Mouse (Mus musculus) embryo, embryonic 11.5 days (tissue): ENCODE data around the gene Ccdc78.
A peak's percentile ranks its signal among the peaks of the same experiment; 100 is the strongest.
"Not testable (repeated sequence)": the region's sequence is repeated elsewhere in the genome, so short reads cannot be mapped to it uniquely, and the experiment has no call there.

Experiments
- DNase-seq: peaks from one replicate; pipeline ENCODE4 v3.0.0-alpha.2; 2012; ENCODE audit warnings: low read depth, low spot score

Ccdc78 gene

DNA sequence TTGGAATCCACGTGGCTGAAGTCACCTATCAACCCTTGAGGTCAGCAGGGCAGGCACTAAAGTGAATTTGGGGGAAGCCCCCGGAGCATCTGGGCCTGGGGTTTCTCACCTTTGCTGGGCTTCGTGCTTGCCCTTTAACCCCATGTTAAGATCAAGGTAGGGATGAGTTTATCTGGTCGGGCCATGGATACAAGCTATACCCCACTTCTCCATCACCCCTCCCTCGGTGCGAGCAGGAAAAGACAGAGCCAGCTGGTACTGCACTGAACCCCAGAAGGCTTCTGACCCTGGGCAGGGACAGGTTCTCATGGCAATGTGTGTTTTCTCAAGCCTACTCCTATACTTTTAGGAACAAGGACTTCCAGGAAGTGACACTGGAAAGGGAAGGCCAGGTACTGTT is 5.0 kb upstream of the Ccdc78 start:
- no peak for DNase-seq

DNA sequence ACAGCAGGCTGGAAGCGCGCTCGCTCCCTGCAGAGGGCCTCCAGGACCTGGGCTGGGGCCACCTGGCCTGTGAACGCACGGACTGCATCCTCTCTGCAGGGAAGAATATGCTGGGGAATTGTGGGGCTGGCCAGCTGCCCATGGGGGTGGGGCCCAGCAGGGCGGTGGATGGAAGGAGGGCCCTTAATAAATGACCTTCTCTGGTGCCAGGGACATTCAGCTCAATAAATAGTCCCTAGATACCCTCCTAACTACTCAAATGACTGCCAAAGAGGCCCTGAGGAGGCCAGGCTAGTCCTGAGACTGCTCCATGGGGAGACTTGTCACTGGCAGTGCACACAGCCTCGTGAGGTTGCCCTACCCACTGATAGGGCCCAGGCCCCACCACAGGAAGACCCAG is 3.3 kb upstream of the Ccdc78 start:
- DNase-seq: no peak

DNA sequence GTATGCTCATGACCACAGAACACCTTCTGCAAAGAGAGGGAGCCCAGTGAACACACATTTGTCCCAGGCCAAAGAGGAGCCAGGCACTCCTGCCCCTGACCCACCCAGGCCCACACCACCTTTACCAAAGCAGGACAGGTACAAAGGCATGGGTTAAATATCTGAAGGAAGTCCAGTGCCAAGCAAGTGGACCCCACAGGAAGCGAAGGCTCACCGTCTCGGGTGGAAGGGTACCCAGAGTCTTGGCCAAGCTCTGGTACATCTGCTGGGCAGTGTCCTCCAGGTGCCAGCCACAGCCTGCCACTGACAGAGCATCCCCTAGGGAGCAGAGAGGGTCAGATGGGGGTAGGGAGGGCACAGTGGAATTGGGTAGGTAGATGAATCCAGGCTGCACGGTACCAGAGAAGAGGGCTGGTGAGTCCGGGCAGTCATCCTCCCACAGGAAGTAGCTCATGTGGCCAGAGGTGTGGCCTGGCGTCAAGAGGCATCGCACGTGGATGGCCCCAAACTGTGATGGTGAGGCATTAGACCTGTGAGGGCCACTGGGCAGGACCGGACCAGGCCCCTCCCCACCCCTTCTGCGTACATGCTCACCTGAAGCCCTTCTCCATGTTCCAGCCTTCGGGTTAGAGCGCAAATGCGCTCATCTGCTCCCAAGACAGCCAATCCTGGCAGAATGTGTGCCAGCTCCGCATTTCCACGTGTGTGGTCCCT is 2.4 kb upstream of the Ccdc78 start:
- no peak for DNase-seq

DNA sequence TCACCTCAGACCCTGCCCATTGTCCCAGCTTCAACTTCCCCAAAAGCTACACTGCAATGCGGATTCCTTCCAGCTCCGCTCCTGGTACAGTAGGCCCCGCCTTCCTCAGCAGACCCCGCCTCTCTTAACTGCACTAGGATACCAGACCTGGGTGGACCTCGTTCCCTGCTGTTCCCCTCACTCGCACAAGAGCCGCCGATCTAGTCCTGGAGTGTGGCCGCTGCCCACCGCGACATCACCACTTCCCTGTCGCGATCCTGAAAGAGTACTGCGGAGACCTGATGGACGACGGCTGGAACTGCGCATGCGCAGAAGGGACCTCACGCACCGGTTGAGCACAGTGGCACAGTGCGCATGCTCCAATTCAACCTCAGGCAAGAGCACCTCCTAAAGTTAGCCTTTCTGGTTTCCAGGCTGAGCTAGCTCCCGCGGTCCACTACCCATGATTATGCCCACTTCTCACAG is 1.1 kb upstream of the Ccdc78 start, which contains the start of gene Haghl:
Gene Haghl (minus strand): TSS at position 393 of the 465 bp plus-strand sequence.
- DNase-seq: peak; percentile 98

DNA sequence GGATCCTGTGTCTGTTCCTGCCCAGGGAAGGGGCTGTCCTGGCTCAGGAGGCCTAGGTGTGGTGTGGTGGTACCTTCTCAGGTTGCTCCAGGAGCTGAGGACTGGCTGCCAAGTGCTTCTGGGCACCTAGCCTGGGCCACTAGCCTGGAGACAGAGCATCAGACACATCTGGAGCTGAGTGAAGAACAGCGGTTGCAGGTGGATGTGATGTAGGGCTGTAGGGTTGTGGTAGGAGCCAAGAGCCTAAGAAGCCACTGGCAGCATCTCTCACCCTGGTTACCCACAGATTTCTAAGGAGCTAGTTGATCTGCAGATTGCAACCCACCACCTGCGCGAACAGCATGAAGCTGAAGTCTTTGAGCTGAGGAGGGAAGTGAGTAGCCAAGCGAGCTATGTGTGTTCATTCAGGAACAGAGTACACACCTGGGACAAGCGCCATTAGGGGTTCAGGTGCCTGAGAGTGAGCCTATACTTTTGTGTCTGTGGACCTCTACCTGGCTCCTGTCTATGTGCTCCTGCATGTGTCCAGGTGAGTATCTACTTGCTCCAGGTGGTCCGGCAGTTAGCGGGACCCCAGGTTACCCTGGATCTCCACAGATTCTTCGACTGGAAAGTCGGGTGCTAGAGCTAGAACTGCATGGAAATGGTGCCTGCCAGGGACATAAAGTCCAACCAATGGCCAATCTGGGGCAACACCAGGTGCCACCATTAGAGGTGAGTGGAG is 563 bp downstream of the Ccdc78 start:
- no peak for DNase-seq

DNA sequence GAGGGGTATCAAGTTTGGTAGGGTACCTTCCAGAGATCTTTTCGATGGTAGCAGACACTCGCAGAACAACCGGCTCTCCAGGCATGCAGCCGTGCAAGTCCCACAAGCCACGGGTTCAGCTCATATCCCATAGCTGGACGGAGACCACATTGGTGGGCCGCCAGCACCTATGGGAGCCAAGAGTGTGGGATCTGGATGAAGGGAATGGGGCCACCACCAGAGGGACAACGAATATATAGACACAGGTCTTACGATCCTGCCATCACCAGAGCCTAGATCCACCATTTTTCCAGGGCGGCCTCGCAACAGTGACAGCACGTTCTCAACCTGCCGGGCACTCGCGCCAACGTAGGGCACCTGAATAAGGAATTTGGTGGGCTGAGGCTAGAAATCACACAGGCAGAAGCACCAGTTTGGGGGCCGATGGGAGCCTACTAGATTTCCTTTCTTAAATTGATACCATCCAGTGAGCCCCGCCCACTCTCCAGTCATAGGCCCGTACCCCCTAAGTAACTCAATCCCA is 5.0 kb downstream of the Ccdc78 start:
- DNase-seq: no peak

DNA sequence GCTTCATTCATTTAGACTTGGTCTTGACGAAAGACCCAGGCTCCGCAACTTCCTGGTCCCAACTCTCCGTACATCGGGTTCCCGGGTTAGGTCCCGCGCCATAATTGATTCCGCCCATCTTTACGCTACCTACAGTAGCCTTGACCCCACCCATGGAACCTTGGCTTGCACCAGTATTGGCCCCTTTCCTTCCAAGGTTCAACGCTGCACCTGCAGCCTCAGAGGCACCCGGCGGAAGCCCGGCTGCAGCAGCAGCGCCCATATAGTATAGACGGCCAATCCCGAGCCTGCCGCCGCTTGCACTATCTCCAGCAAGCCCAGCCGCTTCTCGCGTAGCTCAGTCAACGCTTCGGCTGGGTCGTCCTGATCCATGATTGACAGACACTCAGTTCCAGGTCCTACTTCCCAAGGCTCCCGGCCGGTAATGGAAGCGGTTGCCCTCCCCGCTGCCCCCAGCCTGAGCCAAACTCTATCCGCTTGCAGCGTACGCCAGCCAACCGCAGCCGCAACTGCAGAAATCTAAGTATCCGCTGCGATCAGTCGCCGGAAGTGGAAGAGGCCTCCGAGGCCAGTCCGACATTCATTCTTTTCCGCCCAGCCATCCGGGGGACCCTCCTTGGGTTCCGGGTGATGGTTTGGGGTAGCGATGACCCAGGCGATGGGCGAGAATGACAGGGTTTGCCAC is 5.6 kb downstream of the Ccdc78 start:
- peak; percentile 69 for DNase-seq

DNA sequence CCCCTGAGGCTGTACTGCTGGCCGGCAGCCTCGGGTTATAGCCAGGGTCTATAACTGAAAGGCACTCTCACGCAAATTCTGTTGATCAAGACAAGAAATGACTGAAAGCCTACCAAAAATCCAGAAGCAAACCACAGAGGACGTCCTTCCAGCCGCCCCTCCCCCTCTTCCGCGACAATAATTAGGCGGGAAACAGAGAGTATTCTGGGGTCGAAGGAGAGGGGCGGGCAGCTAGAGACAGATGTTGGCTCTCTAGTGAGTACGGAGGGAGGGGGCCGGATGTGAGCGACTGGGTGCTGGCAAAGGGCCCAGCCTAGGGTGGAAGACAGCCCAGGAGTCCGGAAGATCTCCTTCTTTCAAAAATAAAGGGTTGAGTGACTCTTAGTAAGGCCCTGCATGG is 6.2 kb downstream of the Ccdc78 start, which contains the start of gene Fam173a:
Gene Fam173a (minus strand): TSS at position 287 of the 400 bp plus-strand sequence.
- peak; percentile 42 for DNase-seq

DNA sequence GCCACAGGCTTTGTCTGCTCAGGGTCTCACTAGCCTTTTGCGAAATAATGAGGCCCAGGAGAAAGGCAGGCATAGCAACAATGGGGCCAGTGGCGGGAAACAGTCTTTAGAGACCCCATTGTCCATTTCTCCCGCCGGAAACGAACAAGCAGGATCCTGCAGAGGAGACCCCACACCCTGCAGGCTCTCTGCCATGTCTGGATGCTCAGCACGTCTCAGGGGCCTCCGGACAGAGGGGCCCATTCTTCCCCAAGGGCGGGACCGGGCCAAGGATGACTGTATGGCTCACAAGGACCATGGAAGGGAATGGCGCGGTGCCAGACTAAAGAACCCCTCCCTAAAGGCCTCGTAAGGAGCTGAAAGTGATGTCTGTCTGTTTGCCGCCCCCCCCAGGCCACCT is 7.8 kb downstream of the Ccdc78 start:
- no peak for DNase-seq

DNA sequence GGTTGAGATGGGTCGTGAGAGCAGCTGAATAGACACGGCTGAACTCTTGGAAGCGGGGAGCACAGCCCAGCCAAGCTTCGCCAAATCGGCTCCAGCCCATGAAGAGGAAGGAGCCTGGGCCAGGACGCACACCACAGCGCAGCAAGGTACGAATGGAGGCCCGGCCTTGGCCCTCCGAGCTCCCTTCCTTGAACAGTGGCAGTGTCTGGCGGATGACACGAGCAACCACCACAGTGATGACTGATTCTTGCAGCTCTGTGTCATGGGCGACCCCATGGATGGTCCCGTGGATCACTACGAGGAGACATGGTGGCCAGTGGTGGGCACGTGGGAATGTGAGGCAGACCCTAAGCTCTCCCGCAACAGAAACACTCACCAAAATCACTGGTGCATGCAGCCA is 8.6 kb downstream of the Ccdc78 start:
- no peak for DNase-seq

DNA sequence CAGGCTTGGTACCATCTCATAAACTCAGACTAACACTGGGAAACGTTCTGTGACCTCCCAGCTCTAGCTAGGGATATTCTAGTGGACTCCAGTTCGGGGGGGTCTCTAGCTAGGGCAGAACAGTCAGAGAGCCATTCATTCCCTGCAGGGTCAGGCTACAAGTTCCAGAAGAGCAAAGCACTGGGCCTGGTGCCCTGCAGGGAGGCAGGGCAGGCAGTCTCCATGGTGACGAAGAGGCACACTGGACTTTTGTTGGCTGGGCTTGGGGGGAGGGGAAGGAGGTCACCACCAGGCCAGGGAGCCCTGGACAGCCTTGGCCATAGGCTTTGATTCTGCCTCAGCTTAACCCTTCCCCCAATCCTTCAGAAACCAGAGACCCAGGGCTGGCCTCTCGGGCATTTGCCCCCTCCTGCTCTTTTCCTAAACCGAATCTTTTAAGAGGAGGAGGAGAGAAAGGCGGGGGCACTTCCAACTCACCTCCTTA is 9.3 kb downstream of the Ccdc78 start, which contains the start of gene AC134908.4:
Gene AC134908.4 (minus strand): TSS at position 51 of the 484 bp plus-strand sequence.
- peak; percentile 58 for DNase-seq

DNA sequence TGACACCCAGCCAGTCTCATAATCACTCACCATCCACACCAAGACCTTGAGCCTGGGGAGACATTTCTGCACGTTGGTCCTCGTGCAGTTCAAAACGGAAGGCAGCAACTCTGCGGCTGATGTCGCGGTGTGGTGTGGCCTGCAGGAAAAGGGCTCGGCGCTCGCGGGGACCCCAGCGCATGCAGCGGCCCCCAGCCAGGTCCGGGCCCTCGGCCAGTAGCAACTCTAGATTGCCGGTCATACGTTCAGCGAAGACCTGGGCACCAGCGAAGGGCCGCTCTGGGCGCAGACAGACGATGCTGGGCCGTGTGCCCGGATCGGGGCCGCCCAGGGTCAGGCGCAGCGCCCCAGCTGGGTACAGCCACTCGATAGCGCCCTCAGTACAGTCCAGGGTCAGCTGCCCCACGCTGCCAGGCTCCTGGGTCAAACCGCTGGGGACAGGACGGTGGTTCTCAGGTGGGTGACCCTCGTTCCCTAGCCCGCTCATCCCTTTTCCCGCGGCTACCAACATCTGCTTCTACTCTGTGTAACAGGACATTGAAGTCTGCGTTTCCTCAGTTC is 9.9 kb downstream of the Ccdc78 start:
- DNase-seq: no peak

DNA sequence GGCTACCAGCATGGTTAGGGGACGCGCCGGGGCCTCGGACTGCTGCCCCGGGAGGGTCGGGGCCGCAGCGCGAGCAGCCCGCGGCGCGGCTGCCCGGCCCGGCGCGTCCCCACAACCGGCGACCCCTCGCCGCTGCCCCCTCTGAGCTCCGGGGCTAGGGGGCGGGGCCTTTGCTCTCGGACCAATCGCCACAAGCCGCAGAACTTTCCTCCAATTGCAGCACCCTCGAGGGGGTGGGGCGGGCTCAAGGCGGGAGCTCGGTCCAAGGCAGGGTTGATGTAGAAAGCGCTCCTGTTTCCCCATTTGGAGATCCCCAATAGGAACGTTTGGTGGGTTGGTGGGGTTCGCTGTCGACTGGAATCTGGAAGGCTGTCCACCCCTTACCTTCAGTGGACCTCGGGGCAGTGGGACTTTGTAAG is 10.6 kb downstream of the Ccdc78 start, which contains the start of gene Metrn:
Gene Metrn (minus strand): TSS at position 186 of the 419 bp plus-strand sequence.
- peak; percentile 83 for DNase-seq

DNA sequence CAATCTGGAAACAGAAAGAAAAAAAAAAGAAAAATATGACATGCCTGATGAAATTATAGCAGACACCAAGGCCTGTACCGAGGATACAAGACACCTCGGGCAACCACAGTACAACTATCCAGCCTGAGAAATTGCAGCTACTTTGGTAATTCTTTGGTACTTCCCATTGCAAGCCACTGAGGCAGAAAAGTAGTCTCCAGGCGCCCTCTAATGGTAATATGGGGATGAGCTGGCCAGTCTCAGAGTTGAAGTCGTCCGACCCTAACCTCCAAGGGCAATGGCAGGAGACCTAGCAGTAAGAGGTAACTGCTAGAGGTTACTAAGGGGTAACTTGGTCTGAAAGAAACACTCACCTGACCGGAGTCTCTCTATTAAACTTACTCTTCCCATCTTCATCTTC is 14.6 kb downstream of the Ccdc78 start:
- peak; percentile 56 for DNase-seq

DNA sequence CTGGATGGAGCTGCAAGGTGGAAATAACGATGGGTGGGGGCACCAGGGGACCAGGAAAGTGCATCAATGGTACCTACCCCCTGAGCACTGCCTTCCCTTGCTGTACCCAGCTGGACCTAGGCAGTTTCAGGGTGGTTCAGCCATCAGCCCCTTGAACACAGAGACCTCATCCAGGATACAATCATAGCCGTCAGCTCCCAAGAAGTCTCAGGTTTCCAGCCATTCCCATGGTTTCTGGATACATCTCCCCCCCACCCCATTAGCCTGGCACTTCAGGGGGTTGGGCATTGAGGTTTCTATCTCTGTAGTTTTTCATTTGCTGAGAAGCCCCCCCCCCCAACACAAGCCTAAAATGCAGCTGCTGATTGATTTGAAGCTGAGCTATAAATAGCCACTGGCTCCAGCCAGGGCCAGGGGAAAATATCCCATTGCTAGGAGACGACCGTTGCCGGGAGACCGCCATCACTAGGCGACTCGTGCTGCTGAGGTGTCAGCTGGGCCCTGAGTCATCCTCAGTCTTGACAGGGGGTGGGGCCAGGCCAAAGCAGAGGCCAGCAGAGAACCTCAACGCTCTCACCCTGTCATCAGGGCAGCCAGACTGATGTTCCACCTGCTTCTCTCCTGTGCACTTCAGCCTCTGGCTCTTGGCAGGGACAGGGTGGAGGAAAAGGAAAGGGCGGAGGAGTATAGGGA is 16.6 kb downstream of the Ccdc78 start:
- peak; percentile 59 for DNase-seq

DNA sequence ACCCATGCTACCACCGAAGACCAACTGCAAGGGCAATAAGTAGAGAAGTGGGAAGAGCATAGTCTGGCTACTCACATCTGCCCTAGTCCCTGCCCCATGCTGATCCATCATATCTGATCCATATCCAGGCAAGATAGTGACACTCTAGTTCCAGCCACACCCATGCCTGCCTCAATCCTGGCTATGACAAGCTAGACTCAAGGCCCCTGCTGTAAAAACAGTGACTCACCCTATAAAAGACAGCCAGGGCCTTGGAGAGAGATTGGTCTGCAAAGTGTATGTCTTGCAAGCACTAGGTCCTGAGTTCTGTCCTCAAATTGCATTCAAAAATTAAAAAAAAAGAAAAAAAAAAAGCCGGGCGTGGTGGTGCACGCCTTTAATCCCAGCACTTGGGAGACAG is 20.1 kb downstream of the Ccdc78 start:
- DNase-seq: no peak

DNA sequence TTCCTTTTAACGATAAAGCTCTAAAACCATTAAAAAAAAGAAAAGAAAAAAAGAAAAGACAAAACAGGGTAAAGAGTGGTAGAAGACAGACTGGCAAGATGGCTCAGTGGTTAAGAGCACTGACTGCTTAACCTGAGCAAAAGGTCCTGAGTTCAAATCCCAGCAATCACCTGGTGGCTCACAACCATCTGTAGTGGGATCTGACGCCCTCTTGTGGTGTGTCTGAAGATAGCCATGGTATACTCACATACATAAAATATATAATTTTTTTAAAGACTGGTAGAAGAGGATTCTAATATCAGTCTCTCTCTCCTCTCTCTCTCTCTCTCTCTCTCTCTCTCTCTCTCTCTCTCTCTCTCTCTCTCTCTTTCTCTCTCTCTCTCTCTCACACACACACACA is 21.1 kb downstream of the Ccdc78 start:
- DNase-seq: not testable (repeated sequence)

DNA sequence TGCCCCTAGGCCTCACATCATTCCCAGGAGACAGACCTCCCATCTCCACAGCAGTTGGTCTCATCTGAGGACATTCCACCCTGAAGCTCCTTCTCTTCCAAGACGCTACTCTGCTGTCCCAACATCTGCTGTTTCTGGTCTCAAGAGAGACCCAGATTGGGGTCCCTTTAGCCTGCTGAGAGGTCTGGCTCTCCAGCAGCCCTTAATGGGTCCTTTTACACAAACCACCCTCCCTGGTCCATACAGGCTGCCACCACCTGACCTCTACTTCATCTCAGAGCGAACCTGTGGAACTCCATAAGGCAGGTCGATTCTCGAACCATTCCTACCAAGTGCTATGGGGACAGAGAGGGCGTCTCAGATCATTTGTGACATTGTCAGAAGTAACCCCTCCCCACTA is 21.6 kb downstream of the Ccdc78 start:
- no peak for DNase-seq

DNA sequence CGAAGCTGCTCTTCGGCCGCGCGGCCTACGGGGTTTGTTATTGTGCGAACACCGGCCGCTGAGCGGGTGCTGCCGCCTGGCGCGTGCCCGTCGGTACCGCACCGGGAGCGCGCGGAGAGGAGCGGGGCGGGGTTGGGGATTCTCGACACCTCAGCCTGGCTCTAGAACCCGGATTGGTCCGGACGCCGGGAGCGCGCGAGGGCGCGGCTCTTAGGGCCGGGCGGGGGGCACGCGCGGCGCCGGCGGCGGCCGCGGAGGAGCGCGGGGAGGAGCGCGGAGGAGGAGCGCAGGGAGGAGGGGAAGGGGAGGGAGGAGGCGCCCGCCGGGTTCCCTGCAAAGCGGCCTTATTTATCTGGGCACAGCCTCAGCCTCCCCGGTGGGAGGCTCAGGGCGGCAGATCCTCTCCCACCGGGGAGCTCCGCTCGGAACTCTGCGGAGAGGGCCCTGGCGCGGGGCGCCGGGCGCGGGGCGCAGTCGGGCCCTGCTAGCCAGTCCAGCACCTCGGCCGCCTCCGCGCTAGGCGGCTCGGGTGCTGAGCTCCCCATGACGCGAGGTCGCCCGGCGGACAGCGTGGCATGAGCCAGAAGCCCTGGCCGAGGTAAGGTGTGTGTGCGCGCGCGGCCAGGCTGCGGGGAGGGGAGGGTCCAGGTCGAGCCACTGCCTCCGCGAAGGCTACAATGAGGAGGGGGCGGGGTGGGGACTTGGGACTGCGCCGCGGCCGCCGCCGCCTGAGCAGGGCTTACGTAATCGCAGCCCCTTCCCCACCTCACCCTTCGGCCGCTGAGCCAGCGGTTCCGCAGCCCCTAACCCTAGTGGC is 22.6 kb downstream of the Ccdc78 start, which contains the start of gene Fbxl16:
Gene Fbxl16 (plus strand): TSS at position 297 of the 817 bp plus-strand sequence.
- no peak for DNase-seq
